Mouse (Mus musculus) olfactory bulb, adult 2 months (tissue): ENCODE results near the gene Lsm2.

ENCODE experiments used
- CTCF ChIP-seq: fragments of 200-500 bp; IDR thresholded peaks from 2 replicates; pipeline ENCODE4 v1.5.1; 2012; ENCODE audit warnings: low read depth, mild to moderate bottlenecking, low read length, moderate library complexity; ENCODE audit not compliant: insufficient read depth
- POLR2A ChIP-seq: fragments of 200-500 bp; IDR thresholded peaks from 2 replicates; pipeline ENCODE4 v1.6.1; 2012; ENCODE audit warnings: mild to moderate bottlenecking, low read depth, low read length, moderate library complexity; ENCODE audit not compliant: insufficient read depth

- no peak for TF ChIP-seq CTCF
- no peak for TF ChIP-seq POLR2A
Observed at GRCm38 (mm10) chr17:35013221-35013620, 31.6 kb downstream of the Lsm2 start.
